Comparison of ENCODE assay signal across 11 mouse cellular contexts in genomic region chr2:76532490-76533126, GRCm38 (mm10).
DNase-seq lines count a peak whose midpoint lies in the region; ATAC-seq and TF ChIP-seq lines count a peak whose summit lies in the region.
"Had no signal": no experiment of that assay in that cellular context is flagged by ENCODE, and none has a peak within 500 bp of the region (broad histone marks: within the 10 kb centered on the region; RNA-seq: fewer than 3 reads in every experiment).

No protein-coding gene starts in this region.

- H3K4me1 ChIP-seq in forebrain, embryonic 11.5 days (replicated peaks; ENCODE audit: control insufficient read depth, insufficient read depth, low read length), result no peaks in the 10 kb centered on the region
- H3K4me1 ChIP-seq in forebrain, embryonic 10.5 days, result peaks cover 28% of the 10 kb centered on the region
- peaks cover 8% of the 10 kb centered on the region; the same call in 1 of the 2 replicates for H3K4me1 ChIP-seq in forebrain, postnatal 0 days (ENCODE audit: insufficient read depth)

- no peak overlapping the region; the same call in 1 of the 2 replicates for H3K27ac ChIP-seq in forebrain, embryonic 11.5 days (ENCODE audit: low read depth, low read length)
- no peak overlapping the region for H3K27ac ChIP-seq in forebrain, embryonic 10.5 days
- no peak overlapping the region for H3K27ac ChIP-seq in forebrain, postnatal 0 days (ENCODE audit: low read depth, low read length)

- no peak for DNase-seq in forebrain, embryonic 11.5 days (ENCODE audit: low spot score)
- DNase-seq in forebrain, embryonic 10.5 days (ENCODE audit: extremely low spot score, low spot score), result no peak
- peak; percentile 26 for DNase-seq in retina, postnatal 1 day
- DNase-seq in retina, embryonic 14.5 days (ENCODE audit: low spot score), result no peak
- DNase-seq in forebrain, postnatal 0 days, result peak; percentile 57
- no peak for DNase-seq in left cerebral cortex, postnatal 14 days (ENCODE audit: low spot score in 2 of 2)
- DNase-seq in left cerebral cortex, adult 11 months (ENCODE audit: low spot score), result no peak
- DNase-seq: heart, postnatal 36 days; lung, adult 2 months had no signal

- TF ChIP-seq CTCF in forebrain, postnatal 0 days (IDR thresholded peaks at IDR 0.05; ENCODE audit: low read depth), result no peak

- H3K9ac ChIP-seq in forebrain, embryonic 11.5 days (ENCODE audit: low read length), result no peak overlapping the region
- H3K9ac ChIP-seq in forebrain, postnatal 0 days, result no peak overlapping the region

- H3K4me3 ChIP-seq in forebrain, embryonic 11.5 days (ENCODE audit: low read depth, low read length), result no peak overlapping the region
- H3K4me3 ChIP-seq in forebrain, embryonic 10.5 days, result no peak overlapping the region
- no peak overlapping the region for H3K4me3 ChIP-seq in forebrain, postnatal 0 days (ENCODE audit: low read depth, low read length)

- no peak overlapping the region for H3K4me2 ChIP-seq in forebrain, embryonic 11.5 days (ENCODE audit: low read depth, low read length, severe bottlenecking)
- H3K4me2 ChIP-seq in forebrain, postnatal 0 days (ENCODE audit: low read depth), result no peak overlapping the region

- WGBS in forebrain, embryonic 11.5 days, result 74% methylated on average over 14 of the region's 14 CpGs
- WGBS in forebrain, embryonic 10.5 days, result 86% methylated on average over 14 of the region's 14 CpGs
- WGBS in forebrain, postnatal 0 days, result 45% methylated on average over 14 of the region's 14 CpGs

- no peaks in the 10 kb centered on the region for H3K27me3 ChIP-seq in forebrain, embryonic 11.5 days (ENCODE audit: control insufficient read depth, insufficient read depth, low read length)
- H3K27me3 ChIP-seq in forebrain, embryonic 10.5 days (ENCODE audit: poor library complexity, severe bottlenecking), result no peaks in the 10 kb centered on the region
- H3K27me3 ChIP-seq in forebrain, postnatal 0 days (ENCODE audit: insufficient read depth, low read length), result no peaks in the 10 kb centered on the region
- H3K27me3 ChIP-seq: Patski had no signal

- ATAC-seq in forebrain, embryonic 11.5 days (replicated peaks; ENCODE audit: low FRiP score), result peak; percentile 65
- peak; percentile 44 for ATAC-seq in forebrain, postnatal 0 days
- no peak for ATAC-seq in megakaryocyte-erythroid progenitor cell, adult 5-6 weeks (replicated peaks; ENCODE audit: low FRiP score, low TSS enrichment, poor library complexity, severe bottlenecking)
- ATAC-seq: Patski had no signal

- intact Hi-C loops in left cerebral cortex, postnatal 14 days (cut with DNase I), result no loop called here

- no peaks in the 10 kb centered on the region for H3K36me3 ChIP-seq in forebrain, embryonic 11.5 days (ENCODE audit: control insufficient read depth, insufficient read depth, low read length)
- H3K36me3 ChIP-seq in forebrain, embryonic 10.5 days (replicated peaks), result no peaks in the 10 kb centered on the region
- no peaks in the 10 kb centered on the region for H3K36me3 ChIP-seq in forebrain, postnatal 0 days (ENCODE audit: insufficient read depth)

- no peaks in the 10 kb centered on the region for H3K9me3 ChIP-seq in forebrain, embryonic 11.5 days (ENCODE audit: control insufficient read depth, low read length)
- no peaks in the 10 kb centered on the region for H3K9me3 ChIP-seq in forebrain, embryonic 10.5 days
- H3K9me3 ChIP-seq in forebrain, postnatal 0 days (ENCODE audit: low read length), result no peaks in the 10 kb centered on the region

Comparison
In these comparisons a context has a peak if more than half of its experiments do, and no peak if none do; other contexts are left out.
1. DNase-seq: peak in retina, postnatal 1 day (single experiment) and forebrain, postnatal 0 days (single experiment); none in forebrain, embryonic 11.5 days (single experiment), forebrain, embryonic 10.5 days (single experiment), retina, embryonic 14.5 days (single experiment), left cerebral cortex, postnatal 14 days (0 of 2) and left cerebral cortex, adult 11 months (single experiment).